Mouse (Mus musculus) cerebellum, adult 18-20 months (tissue): ENCODE measurements around the gene Uhmk1.
A peak's percentile ranks its signal among the peaks of the same experiment; 100 is the strongest.
"Not testable (repeated sequence)": the region's sequence is repeated elsewhere in the genome, so short reads cannot be mapped to it uniquely, and the experiment has no call there.

Experiments
- DNase-seq, 2 experiments: peaks; one replicate each; pipeline ENCODE4 v3.0.0; 2021

Gene Uhmk1

GRCm38 (mm10) chr1:170214757-170215522, at the start of gene Uhmk1:
TSS of gene Uhmk1 (minus strand) at chr1:170215397.
- peak; percentile 91 to 96 for DNase-seq

GRCm38 (mm10) chr1:170255560-170255910, 40.3 kb upstream of the Uhmk1 start:
- peak; percentile 86 to 92 for DNase-seq

- DNase-seq = no peak
Measured at GRCm38 (mm10) chr1:170254893-170255559, 39.8 kb upstream of the Uhmk1 start.

GRCm38 (mm10) chr1:170245016-170245415, 29.8 kb upstream of the Uhmk1 start:
- no peak for DNase-seq

GRCm38 (mm10) chr1:170232688-170233087, 17.5 kb upstream of the Uhmk1 start, which contains the start of gene Sh2d1b2:
TSS of gene Sh2d1b2 (plus strand) at chr1:170232749.
- not testable (repeated sequence) for DNase-seq

GRCm38 (mm10) chr1:170223276-170223675, 8.1 kb upstream of the Uhmk1 start:
- DNase-seq = no peak

GRCm38 (mm10) chr1:170220351-170220750, 5.2 kb upstream of the Uhmk1 start:
- no peak for DNase-seq

GRCm38 (mm10) chr1:170218091-170218884, 3.1 kb upstream of the Uhmk1 start:
- DNase-seq = no peak

- DNase-seq = no peak
Measured at GRCm38 (mm10) chr1:170215590-170215989, 393 bp upstream of the Uhmk1 start.

- no peak for DNase-seq
Measured at GRCm38 (mm10) chr1:170214383-170214756, 827 bp downstream of the Uhmk1 start.

GRCm38 (mm10) chr1:170213181-170213879, 1.9 kb downstream of the Uhmk1 start:
- DNase-seq = no peak

- no peak for DNase-seq
Measured at GRCm38 (mm10) chr1:170206395-170206794, 8.8 kb downstream of the Uhmk1 start.

GRCm38 (mm10) chr1:170200379-170200778, 14.8 kb downstream of the Uhmk1 start:
- DNase-seq = peak in 1 of 2 experiments; percentile 21

GRCm38 (mm10) chr1:170196211-170196610, 19.0 kb downstream of the Uhmk1 start:
- no peak for DNase-seq

GRCm38 (mm10) chr1:170191925-170192324, 23.3 kb downstream of the Uhmk1 start:
- no peak for DNase-seq

GRCm38 (mm10) chr1:170190225-170190624, 25.0 kb downstream of the Uhmk1 start:
- DNase-seq = no peak

- DNase-seq = peak in 1 of 2 experiments; percentile 13
Measured at GRCm38 (mm10) chr1:170188601-170189000, 26.6 kb downstream of the Uhmk1 start.

- DNase-seq = no peak
Measured at GRCm38 (mm10) chr1:170186531-170186930, 28.7 kb downstream of the Uhmk1 start.

GRCm38 (mm10) chr1:170185137-170185536, 30.1 kb downstream of the Uhmk1 start:
- DNase-seq = no peak

- DNase-seq = no peak
Measured at GRCm38 (mm10) chr1:170182706-170183105, 32.5 kb downstream of the Uhmk1 start.

GRCm38 (mm10) chr1:170176661-170177239, 38.4 kb downstream of the Uhmk1 start:
- DNase-seq = no peak

GRCm38 (mm10) chr1:170175848-170176247, 39.3 kb downstream of the Uhmk1 start:
- DNase-seq = peak in 1 of 2 experiments; percentile 19
